Mouse (Mus musculus) forebrain, embryonic 10.5 days (tissue): ENCODE results near the gene Cyp51. TPM values are rescaled to one million over a fixed set of nuclear protein-coding genes. Genes with fewer than 3 reads are reported as not detected.

Experiments
- DNase-seq: peaks from one replicate; pipeline ENCODE4 v3.0.0-alpha.2; 2017; ENCODE audit warnings: low spot score; ENCODE audit errors: extremely low spot score
- H3K27ac ChIP-seq: fragments of 300-500 bp; sonication (generic); 2 replicates; pipeline ENCODE4 v1.5.1; 2016; ENCODE audit warnings: mild to moderate bottlenecking
- H3K27me3 ChIP-seq: fragments of 300-500 bp; sonication (generic); 2 replicates; pipeline ENCODE4 v1.6.1; 2016; ENCODE audit warnings: mild to moderate bottlenecking; ENCODE audit not compliant: poor library complexity, severe bottlenecking
- H3K36me3 ChIP-seq: fragments of 300-500 bp; sonication (generic); replicated peaks from 2 replicates; pipeline ENCODE4 v1.6.1; 2016; ENCODE audit warnings: mild to moderate bottlenecking, moderate library complexity
- H3K4me1 ChIP-seq: fragments of 300-500 bp; sonication (generic); 2 replicates; pipeline ENCODE4 v1.6.1; 2016
- H3K4me3 ChIP-seq: fragments of 300-500 bp; sonication (generic); 2 replicates; pipeline ENCODE4 v1.5.1; 2016; ENCODE audit warnings: mild to moderate bottlenecking, moderate library complexity
- H3K9me3 ChIP-seq: fragments of 300-500 bp; sonication (generic); 2 replicates; pipeline ENCODE4 v1.6.1; 2016; ENCODE audit warnings: mild to moderate bottlenecking, moderate library complexity
- WGBS: fragments of 180-500 bp; shearing (Covaris S2); methylation state at CpG from one replicate; pipeline ENCODE4 v1.1.7; 2016; 5-methylcytosine and 5-hydroxymethylcytosine counted together
- polyA plus RNA-seq: library from polyadenylated mRNA; unstranded; fragments of >200 nt; fragmentation: Nextera tagmentation; extraction: Ambion mirVana; gene quantifications from 2 replicates; pipeline ENCODE4 v1.2.1, GENCODE M21; 2016

The Cyp51 gene
- polyA plus RNA-seq, 1 experiment from 2014 or later = 126 TPM

- Histone ChIP-seq H3K4me1 (no peaks in the 10 kb centered on the region), H3K9me3 (no peaks in the 10 kb centered on the region), H3K27me3 (no peaks in the 10 kb centered on the region), H3K27ac (no peak overlapping the region), H3K36me3 (peaks cover 97% of the 10 kb centered on the region), H3K4me3 (no peak overlapping the region)
- WGBS = 84% methylated on average over 2 of the region's 2 CpGs
- DNase-seq = no peak
Measured at GRCm38 (mm10) chr5:4080861-4081260, 23.7 kb downstream of the Cyp51 start.

DNA sequence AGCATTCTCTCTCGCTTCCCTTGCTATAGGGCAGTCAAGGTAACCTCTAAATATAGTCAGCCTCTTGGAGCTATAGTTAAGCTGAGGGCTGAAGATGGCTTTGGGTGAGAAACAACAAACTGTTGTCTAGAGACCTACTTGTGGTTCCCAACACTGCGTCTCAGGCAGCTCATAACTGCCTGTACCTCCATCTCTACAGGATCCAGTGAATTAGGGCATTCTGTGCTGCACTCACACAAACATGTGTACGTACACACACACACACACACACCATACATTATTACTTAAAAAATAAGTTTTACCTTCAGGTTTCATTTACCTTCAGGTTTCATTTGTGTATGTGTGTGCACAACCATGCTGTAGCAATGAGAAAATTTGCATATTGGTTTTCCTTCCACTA is 25.5 kb downstream of the Cyp51 start:
- H3K9me3 ChIP-seq = no peaks in the 10 kb centered on the region
- H3K4me3 ChIP-seq = no peak overlapping the region
- H3K4me1 ChIP-seq = no peaks in the 10 kb centered on the region
- no peaks in the 10 kb centered on the region for H3K27me3 ChIP-seq
- no peak overlapping the region for H3K27ac ChIP-seq
- 90% methylated on average over 3 of the region's 3 CpGs for whole genome bisulfite sequencing
- DNase-seq = no peak
- H3K36me3 ChIP-seq = peaks cover 90% of the 10 kb centered on the region

DNA sequence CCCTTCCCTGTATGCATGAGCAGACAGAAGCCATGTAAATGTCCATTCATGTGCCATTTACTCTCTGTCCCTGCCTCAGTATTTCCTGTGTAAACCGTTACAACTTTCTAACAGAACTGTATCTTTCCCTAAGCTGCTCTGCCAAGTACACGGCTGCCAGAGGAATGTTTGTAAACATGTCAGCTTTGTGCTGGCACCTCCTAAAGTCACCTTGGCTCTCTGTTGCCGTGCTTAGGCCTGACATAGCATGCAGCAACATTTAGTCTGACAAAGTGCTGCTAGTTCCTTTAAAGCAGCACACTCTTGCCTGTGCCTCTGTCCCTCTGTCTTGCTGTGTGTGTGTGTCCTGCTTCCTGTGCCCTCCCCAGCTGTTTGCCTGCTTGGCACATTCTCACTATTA is 37.3 kb downstream of the Cyp51 start:
- 87% methylated on average over 3 of the region's 3 CpGs for WGBS
- H3K4me3 ChIP-seq = no peak overlapping the region

GRCm38 (mm10) chr5:4066476-4067115 is 38.0 kb downstream of the Cyp51 start:
- Histone ChIP-seq H3K9me3 (no peaks in the 10 kb centered on the region), H3K36me3 (peaks cover 96% of the 10 kb centered on the region), H3K27me3 (no peaks in the 10 kb centered on the region), H3K27ac (no peak overlapping the region), H3K4me3 (no peak overlapping the region), H3K4me1 (no peaks in the 10 kb centered on the region)
- WGBS = 94% methylated on average over 18 of the region's 18 CpGs
- no peak for DNase-seq

More for the DNA sequence above, 37.3 kb downstream of the Cyp51 start:
- H3K4me1 ChIP-seq = no peaks in the 10 kb centered on the region
- H3K9me3 ChIP-seq = no peaks in the 10 kb centered on the region
- H3K36me3 ChIP-seq = peaks cover 96% of the 10 kb centered on the region
- DNase-seq = no peak
- H3K27ac ChIP-seq = no peak overlapping the region
- H3K27me3 ChIP-seq = no peaks in the 10 kb centered on the region

GRCm38 (mm10) chr5:4060313-4060712 is 44.2 kb downstream of the Cyp51 start:
- H3K36me3 ChIP-seq = peaks cover 97% of the 10 kb centered on the region
- no peaks in the 10 kb centered on the region for H3K27me3 ChIP-seq
- H3K4me3 ChIP-seq = no peak overlapping the region
- DNase-seq = no peak
- WGBS = 94% methylated on average over 8 of the region's 8 CpGs
- H3K27ac ChIP-seq = no peak overlapping the region
- no peaks in the 10 kb centered on the region for H3K4me1 ChIP-seq
- H3K9me3 ChIP-seq = no peaks in the 10 kb centered on the region

GRCm38 (mm10) chr5:4040922-4041321 is 63.6 kb downstream of the Cyp51 start:
- H3K4me3 ChIP-seq = no peak overlapping the region
- H3K36me3 ChIP-seq = peaks cover 88% of the 10 kb centered on the region
- no peaks in the 10 kb centered on the region for H3K9me3 ChIP-seq
- no peak for DNase-seq
- no peaks in the 10 kb centered on the region for H3K27me3 ChIP-seq
- WGBS = 93% methylated on average over 2 of the region's 2 CpGs
- H3K27ac ChIP-seq = no peak overlapping the region
- H3K4me1 ChIP-seq = no peaks in the 10 kb centered on the region

- no peaks in the 10 kb centered on the region for H3K4me1 ChIP-seq
- H3K27ac ChIP-seq = no peak overlapping the region
- no peaks in the 10 kb centered on the region for H3K27me3 ChIP-seq
- H3K36me3 ChIP-seq = peaks cover 88% of the 10 kb centered on the region
- no peaks in the 10 kb centered on the region for H3K9me3 ChIP-seq
- 87% methylated on average over 6 of the region's 6 CpGs for WGBS
- DNase-seq = no peak
- H3K4me3 ChIP-seq = no peak overlapping the region
Measured at GRCm38 (mm10) chr5:4040372-4040771, 64.2 kb downstream of the Cyp51 start.

DNA sequence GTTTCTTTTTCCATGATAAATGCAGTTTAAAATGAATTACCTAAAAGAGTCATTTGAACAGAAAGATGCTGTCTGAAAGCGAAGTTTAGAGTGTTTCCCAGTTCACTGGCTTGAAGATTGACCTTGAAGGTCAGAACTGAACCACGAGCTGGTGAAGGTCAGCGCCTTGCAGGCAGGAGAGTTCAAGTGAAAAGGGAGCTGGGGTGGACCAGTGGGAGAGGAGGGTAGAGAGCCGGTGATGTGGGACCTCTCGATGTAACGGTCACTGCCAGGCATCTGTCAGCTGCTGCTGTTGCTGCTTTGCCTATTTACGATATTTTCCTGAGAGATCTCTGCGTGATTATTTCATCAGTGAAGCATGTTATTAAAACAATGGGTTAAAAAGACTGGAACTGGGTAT is 65.2 kb downstream of the Cyp51 start:
- WGBS = 92% methylated on average over 8 of the region's 8 CpGs

DNA sequence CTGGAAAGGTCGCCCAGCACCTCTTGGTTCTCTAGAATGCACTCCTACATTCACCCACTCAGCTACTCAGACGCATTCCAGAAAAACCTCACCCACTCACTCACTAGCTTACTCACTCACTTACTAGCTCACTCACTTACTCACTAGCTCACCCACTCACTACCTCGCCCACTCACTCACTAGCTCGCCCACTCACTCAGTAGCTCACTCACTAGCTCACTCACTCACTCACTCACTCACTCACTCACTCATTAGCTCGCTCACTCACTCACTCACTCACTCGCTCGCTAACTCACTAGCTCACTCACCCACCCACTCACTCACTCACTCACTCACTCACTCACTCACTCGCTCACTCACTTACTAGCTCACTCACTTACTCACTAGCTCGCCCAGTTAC is 67.9 kb downstream of the Cyp51 start:
- Histone ChIP-seq H3K27me3 (no peaks in the 10 kb centered on the region), H3K4me3 (no peak overlapping the region), H3K9me3 (no peaks in the 10 kb centered on the region), H3K4me1 (no peaks in the 10 kb centered on the region), H3K27ac (no peak overlapping the region), H3K36me3 (peaks cover 81% of the 10 kb centered on the region)
- no peak for DNase-seq
- WGBS = 94% methylated on average over 9 of the region's 9 CpGs

More for the DNA sequence above, 65.2 kb downstream of the Cyp51 start:
- Histone ChIP-seq H3K27ac (no peak overlapping the region), H3K9me3 (no peaks in the 10 kb centered on the region), H3K36me3 (peaks cover 88% of the 10 kb centered on the region), H3K27me3 (no peaks in the 10 kb centered on the region), H3K4me3 (no peak overlapping the region), H3K4me1 (no peaks in the 10 kb centered on the region)
- no peak for DNase-seq

DNA sequence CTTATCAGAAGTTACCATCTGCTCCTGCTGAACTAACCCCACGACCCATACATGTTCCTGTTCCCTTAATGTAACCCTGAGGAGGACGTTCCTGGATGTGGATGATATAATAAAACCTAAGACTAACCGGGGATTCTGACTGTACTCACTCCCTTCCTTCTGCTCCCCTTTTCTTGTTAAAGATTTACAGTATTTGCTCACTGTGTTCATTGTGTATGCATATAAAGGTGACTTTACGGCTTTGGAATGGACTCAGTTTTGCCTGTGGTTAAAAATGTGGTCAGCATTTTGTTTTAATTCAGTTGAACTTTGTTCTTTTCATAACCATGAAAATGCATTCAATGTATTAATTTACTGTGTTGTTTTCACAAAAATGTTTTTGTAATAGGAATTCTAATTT is 72.7 kb downstream of the Cyp51 start:
- H3K36me3 ChIP-seq = peaks cover 65% of the 10 kb centered on the region
- DNase-seq = no peak
- WGBS = 91% methylated on average over 4 of the region's 4 CpGs

More for the DNA sequence above, 72.7 kb downstream of the Cyp51 start:
- H3K27ac ChIP-seq = no peak overlapping the region
- no peaks in the 10 kb centered on the region for H3K27me3 ChIP-seq
- H3K4me3 ChIP-seq = no peak overlapping the region
- no peaks in the 10 kb centered on the region for H3K4me1 ChIP-seq
- no peaks in the 10 kb centered on the region for H3K9me3 ChIP-seq

Other genes with a start within 250 kb of the Cyp51 start
- 7.9 and 10.7 TPM in 2 replicates for gene Mterf1a, start 210.8 kb downstream of the Cyp51 start, polyA plus RNA-seq
- 118 and 128 TPM in 2 replicates for gene Akap9, start 176.7 kb downstream of the Cyp51 start, polyA plus RNA-seq
- gene Mterf1b, start 87.6 kb upstream of the Cyp51 start, polyA plus RNA-seq = 3.1 and 3.3 TPM in 2 replicates